Mouse (Mus musculus): ENCODE results near the gene Nrg3.

Nrg3 gene

GRCm38 (mm10) chr14:39472790-39473761, at the start of gene Nrg3:
TSS of gene Nrg3 (minus strand) at chr14:39473088.
- DNase-seq (ENCODE audit: low spot score) = no peak

GRCm38 (mm10) chr14:39508956-39509355, 36.1 kb upstream of the Nrg3 start:
- DNase-seq (ENCODE audit: low spot score) = no peak

GRCm38 (mm10) chr14:39473771-39474211, 903 bp upstream of the Nrg3 start:
- DNase-seq (ENCODE audit: low spot score) = no peak

GRCm38 (mm10) chr14:39472146-39472751, 639 bp downstream of the Nrg3 start:
- DNase-seq (ENCODE audit: low spot score) = no peak

GRCm38 (mm10) chr14:39471236-39471981, 1.5 kb downstream of the Nrg3 start:
- DNase-seq (ENCODE audit: low spot score) = no peak

GRCm38 (mm10) chr14:39445501-39445900, 27.4 kb downstream of the Nrg3 start:
- DNase-seq (ENCODE audit: low spot score) = no peak

GRCm38 (mm10) chr14:39428503-39428902, 44.4 kb downstream of the Nrg3 start:
- DNase-seq (ENCODE audit: low spot score) = no peak

- no peak for DNase-seq (ENCODE audit: low spot score)
Measured at GRCm38 (mm10) chr14:39421874-39422273, 51.0 kb downstream of the Nrg3 start.

- DNase-seq (ENCODE audit: low spot score) = no peak
Measured at GRCm38 (mm10) chr14:39413270-39413669, 59.6 kb downstream of the Nrg3 start.

GRCm38 (mm10) chr14:39386845-39387244, 86.0 kb downstream of the Nrg3 start:
- no peak for DNase-seq (ENCODE audit: low spot score)

GRCm38 (mm10) chr14:39381321-39381720, 91.6 kb downstream of the Nrg3 start:
- no peak for DNase-seq (ENCODE audit: low spot score)

- DNase-seq (ENCODE audit: low spot score) = no peak
Measured at GRCm38 (mm10) chr14:39373220-39373619, 99.7 kb downstream of the Nrg3 start.

- no peak for DNase-seq (ENCODE audit: low spot score)
Measured at GRCm38 (mm10) chr14:39356251-39356650, 116.6 kb downstream of the Nrg3 start.

GRCm38 (mm10) chr14:39351979-39352737, 120.7 kb downstream of the Nrg3 start:
- no peak for DNase-seq (ENCODE audit: low spot score)

- no peak for DNase-seq (ENCODE audit: low spot score)
Measured at GRCm38 (mm10) chr14:39317424-39318110, 155.3 kb downstream of the Nrg3 start.

- no peak for DNase-seq (ENCODE audit: low spot score)
Measured at GRCm38 (mm10) chr14:39314111-39314510, 158.8 kb downstream of the Nrg3 start.

- no peak for DNase-seq (ENCODE audit: low spot score)
Measured at GRCm38 (mm10) chr14:39265121-39265520, 207.8 kb downstream of the Nrg3 start.

GRCm38 (mm10) chr14:39264422-39264821, 208.5 kb downstream of the Nrg3 start:
- no peak for DNase-seq (ENCODE audit: low spot score)

GRCm38 (mm10) chr14:39261016-39261415, 211.9 kb downstream of the Nrg3 start:
- no peak for DNase-seq (ENCODE audit: low spot score)

- no peak for DNase-seq (ENCODE audit: low spot score)
Measured at GRCm38 (mm10) chr14:39255391-39255790, 217.5 kb downstream of the Nrg3 start.

- DNase-seq (ENCODE audit: low spot score) = no peak
Measured at GRCm38 (mm10) chr14:39240267-39240666, 232.6 kb downstream of the Nrg3 start.

All from lung, postnatal 25 days (tissue).